Mouse (Mus musculus) lung, postnatal 4 days (tissue): ENCODE data around the gene Gm20696.

ENCODE experiments used
- DNase-seq, 2 experiments: peaks; one replicate each; pipeline ENCODE4 v3.0.0; 2021

The Gm20696 gene

DNA sequence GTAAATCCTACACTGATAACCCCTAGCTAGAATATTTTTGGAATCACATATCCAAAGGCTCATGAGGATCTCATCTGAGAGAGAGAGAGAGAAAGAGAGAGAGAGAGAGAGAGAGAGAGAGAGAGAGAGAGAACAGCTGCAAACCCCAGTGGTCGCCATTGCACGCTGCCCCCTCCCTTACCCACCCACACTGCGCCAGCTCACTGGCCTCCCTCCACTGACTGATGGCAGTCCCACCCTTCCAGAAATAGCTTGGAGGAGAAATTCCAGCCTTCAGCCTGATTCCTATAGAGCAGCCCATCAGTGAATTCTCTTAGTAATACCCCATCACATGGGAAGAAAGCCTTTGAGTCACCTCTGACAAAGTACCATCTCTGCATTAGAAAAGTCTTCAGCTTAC lies 415.4 kb downstream of the Gm20696 start:
- DNase-seq: no peak

- DNase-seq: no peak
Observed at GRCm38 (mm10) chr6:99249496-99250030, 417.0 kb downstream of the Gm20696 start.

DNA sequence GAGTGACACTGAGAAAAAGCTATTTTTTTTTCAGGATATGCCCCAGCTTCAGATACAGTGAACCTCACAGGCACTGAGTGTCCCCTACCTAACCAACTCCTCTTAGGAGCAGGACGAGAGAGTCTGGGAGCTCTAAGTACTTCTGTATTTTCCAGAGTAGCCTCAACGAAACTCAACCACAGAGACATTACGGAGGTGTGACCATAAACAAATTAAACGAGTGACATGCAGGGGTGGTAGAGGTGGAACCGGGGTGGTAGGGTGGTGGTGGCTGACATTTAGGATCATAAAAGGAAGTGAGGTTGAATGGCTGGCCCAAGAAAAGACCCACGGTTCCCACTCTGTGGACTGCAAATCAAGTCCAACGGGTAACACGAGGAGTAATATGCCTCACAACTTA lies 418.2 kb downstream of the Gm20696 start:
- no peak for DNase-seq

DNA sequence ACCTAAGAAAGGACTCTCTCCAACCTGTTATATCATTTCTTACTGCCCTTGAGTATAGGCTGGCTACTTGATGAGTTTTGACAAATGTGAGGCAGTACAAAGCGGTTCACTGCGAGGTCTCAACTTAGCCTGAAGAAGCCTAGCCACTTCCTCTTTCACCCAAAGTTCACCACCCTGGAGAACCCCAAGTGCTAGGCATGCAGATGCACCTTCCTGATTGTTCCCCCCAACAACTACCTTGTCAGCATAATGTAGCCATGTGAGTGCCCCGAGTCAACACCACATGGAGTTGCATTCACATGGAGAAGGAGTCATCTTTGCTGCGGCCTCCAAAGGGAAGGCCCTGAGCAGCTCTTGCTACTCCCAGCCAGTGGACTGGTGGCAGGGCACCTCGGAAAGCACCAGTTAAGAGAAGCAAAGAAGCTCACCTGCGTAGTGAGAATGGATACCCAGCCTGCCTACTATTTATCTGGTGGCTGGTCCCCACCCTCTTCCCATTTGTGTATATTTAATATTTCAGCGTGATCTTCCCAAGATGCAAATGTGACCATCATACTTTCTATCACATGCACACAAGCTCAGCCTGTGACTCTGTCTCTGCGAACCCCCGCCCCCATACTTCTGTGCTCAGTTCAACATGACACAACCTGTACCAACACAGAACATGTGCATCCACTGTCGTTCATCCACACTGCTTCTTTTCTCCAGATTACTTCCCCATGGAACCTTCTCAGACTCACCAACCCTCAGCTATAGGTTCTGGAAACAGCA lies 424.8 kb downstream of the Gm20696 start:
- DNase-seq: no peak

- DNase-seq: no peak
Observed at GRCm38 (mm10) chr6:99240764-99241163, 425.8 kb downstream of the Gm20696 start.

DNA sequence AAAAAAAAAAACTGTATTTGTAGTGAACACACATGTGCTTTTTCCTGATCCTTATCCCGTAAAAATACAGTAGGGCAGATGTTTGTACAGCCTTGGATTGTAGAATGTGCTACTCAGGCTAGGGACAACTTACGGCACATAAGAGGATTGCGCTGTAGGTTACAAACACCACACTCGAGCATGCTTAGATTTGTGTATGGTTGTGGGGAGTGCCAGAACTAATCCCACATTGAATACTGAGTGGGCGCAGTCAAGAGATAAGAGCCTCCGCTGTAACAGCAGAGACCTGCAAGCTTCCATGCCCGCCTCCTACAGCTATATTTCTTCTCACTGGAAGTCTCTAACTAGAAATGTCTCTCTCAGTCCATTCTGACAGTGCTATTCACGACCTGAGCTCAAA lies 431.0 kb downstream of the Gm20696 start:
- DNase-seq: no peak

DNA sequence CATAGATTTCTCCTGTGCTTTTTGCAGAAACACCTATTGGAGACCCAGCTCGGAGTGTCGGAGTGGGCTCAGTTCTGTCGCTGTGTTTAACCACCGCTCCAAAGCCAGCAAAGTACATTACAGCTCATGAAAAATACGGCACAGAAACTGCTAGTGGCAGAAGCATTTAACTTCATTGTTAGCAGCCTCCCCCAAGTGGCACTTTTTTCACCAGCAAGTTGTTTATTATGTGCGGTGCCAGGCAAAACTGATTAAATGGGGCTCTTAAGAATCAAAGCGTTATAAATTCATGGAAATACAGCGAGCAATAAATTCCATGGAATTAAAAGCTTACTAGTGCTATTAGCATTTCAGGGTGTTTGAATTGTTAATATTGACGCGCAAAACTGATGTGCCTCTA lies 433.2 kb downstream of the Gm20696 start:
- no peak for DNase-seq

GRCm38 (mm10) chr6:99228336-99228870 lies 438.2 kb downstream of the Gm20696 start:
- DNase-seq: no peak

DNA sequence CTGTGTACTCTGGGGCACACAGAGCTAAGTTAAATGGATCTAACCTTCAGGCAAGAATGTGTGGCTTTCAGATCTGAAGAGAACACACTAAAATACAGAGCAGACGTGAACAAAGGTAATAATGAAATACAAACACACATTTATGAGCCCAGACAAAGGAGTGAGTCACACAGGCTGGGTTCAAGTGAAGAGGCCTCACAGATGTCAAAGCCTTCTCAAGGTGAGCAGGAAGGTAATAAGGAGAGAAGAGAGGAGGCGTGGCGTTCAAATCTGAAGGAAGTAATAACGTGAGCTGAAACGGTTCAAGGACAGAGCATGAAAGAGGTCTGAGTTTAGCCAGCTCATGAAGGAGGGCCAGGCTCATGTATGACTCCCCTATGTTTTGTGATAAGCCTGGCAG lies 445.4 kb downstream of the Gm20696 start:
- DNase-seq: no peak

- DNase-seq: no peak
Observed at GRCm38 (mm10) chr6:99220472-99220871, 446.1 kb downstream of the Gm20696 start.

DNA sequence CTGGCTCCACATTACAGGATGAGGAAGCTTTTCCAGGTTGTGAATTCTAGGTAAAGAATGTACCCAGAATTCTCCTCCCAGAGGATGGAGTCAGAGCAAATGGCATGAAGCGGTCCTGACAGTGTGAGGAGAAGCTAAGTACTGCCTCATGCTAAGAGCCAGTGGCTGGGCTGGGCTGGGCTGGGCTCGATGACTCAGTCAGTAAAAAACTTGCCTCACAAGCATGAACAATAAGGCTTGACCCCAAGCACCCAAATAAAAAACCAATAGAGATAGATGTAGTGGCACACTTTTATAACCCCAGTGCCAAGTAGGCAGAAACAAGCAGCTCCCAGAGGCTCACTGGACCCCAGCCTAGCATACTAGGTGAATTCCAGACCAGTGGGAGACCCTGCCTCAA lies 448.8 kb downstream of the Gm20696 start:
- DNase-seq: no peak

DNA sequence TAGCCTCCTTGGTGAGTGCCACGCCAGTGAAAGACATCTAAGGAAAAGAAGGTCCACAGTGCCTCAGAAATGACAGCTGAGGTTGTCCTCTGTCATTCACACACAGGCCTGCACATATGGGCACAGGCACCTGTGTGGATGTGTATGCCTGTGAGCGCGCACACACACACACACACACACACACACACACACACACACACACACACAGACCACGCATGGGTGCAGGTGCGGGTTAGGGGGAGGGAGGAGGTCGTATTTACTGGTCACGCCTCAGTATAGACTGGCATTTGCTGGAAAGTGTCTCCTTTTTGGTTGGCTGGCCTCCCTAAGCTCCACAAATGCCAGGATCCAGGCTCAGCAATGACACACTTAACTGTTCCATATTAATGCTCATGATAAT lies 449.4 kb downstream of the Gm20696 start:
- no peak for DNase-seq

DNA sequence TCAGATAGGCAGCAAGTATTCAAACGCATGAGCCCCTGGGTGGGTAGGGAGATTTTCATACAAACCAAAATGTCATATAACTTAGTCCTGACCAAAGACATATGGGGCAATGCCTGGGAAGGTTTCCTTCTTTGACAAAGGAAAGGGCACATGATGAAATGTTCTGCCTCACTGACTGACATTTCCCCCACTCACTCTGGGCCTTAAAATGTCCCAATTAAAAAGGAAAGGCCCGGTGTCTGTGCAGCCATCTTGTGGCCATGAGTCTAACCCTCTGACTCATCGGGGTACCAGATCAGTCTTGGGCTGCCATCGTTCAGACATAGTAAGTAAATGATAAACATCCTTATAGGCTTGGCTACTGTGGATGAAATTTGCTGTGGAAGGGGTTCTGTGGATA lies 454.1 kb downstream of the Gm20696 start:
- no peak for DNase-seq

GRCm38 (mm10) chr6:99211663-99212333 lies 454.8 kb downstream of the Gm20696 start:
- no peak for DNase-seq

- DNase-seq: no peak
Observed at GRCm38 (mm10) chr6:99210161-99210560, 456.4 kb downstream of the Gm20696 start.
